Mouse (Mus musculus) skeletal muscle tissue, adult 2 months (tissue): ENCODE measurements around the gene Fbxo9.
"Not testable (repeated sequence)": the region's sequence is repeated elsewhere in the genome, so short reads cannot be mapped to it uniquely, and the experiment has no call there.

Experiments
- DNase-seq: peaks from one replicate; pipeline ENCODE4 v3.0.0-alpha.2; 2012; ENCODE audit warnings: low read depth, low spot score

The Fbxo9 gene

DNA sequence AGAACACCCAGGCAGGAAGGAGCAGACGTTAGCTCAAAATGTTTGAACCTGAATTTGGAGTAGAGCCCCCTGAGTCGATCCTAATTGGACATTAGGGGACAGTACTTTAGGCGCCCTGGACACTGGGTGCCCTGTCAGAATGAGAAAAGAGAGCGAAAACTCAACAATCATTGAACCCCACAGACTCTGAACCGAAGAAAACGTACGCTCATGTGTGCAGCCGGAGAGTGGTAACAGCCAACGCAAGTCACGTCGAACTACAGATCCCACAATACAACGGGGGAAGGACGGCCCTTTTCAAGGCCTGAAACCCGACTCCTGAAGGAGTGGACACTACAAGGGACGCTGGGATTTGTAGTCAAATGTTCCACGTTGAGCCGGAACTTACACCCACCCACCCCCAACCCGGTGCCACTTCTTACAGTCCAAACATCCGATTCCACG lies at the start of gene Fbxo9, which contains the start of gene Ick:
TSS of gene Fbxo9 (minus strand) at position 270 of the 444 bp plus-strand sequence.
TSS of gene Ick (plus strand) at position 397 of the 444 bp plus-strand sequence.
- peak; percentile 95 for DNase-seq

DNA sequence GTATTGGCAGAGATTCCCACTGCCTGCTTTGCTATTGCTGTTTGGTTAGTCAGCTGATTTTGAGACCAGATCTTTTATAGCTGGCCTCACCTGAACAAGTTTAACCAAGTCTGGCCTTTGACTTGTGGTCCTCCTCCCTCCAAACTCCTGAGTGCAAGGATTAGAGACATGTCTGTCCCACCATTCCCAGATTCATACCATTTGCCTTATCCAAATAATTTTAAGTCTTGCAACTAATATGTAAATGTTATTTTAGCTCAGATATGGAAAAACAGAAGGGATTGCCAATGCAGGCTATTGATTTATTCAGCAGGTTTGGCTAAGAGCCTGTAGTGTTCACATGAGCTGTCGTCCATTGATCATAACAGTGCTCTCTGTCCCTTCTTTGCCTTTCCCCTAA lies 48.4 kb upstream of the Fbxo9 start:
- no peak for DNase-seq

DNA sequence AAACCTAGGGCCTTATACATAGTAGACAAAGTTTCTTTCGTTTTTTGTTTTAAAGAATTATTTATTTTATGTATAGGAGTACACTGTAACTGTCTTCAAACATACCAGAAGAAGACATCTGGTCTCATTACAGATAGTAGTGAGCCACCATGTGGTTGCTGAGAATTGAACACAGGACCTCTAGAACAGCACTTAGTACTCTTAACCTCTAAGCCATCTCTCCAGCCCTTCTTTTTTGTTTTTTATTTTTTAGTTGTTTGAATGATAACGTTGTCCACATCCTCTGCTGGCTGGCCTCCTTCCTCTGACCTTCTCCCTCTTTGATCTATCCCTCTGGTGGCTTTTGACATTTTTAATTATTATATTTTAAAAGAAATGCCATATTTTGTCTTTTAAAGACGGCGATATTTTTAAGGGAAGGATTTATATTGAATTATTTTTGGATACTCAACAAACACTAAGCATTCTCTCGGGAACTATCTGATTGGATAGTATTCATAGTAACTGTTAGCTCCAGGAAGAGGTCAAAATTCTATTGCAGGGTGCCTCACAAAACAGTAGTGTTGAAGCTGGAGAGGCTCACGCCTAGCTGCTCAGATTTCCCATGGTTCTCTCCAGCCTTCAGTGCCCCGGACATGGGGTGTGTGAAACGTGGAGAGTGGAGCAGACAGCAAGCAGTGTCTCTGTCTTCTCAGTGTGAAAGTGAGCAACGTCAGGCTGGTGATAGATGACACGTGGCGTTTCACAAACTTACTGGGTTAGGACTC lies 45.5 kb upstream of the Fbxo9 start:
- DNase-seq, result no peak

DNA sequence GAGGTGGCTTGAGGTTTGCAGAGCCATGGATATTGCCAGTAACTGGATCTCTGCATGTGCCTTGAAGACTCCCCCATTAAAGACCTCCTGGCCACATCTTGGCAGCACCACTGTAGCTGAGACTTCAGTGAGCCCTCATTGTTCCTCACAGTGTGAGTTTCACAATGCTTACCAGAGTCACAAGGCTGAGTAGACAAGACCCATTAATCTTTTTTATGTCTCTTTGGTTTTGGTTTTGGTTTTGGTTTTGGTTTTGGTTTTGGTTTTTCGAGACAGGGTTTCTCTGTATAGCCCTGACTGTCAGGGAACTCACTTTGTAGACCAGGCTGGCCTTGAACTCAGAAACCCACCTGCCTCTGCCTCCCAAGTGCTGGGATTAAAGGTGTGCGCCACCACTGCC lies 40.9 kb upstream of the Fbxo9 start:
- DNase-seq, result not testable (repeated sequence)

DNA sequence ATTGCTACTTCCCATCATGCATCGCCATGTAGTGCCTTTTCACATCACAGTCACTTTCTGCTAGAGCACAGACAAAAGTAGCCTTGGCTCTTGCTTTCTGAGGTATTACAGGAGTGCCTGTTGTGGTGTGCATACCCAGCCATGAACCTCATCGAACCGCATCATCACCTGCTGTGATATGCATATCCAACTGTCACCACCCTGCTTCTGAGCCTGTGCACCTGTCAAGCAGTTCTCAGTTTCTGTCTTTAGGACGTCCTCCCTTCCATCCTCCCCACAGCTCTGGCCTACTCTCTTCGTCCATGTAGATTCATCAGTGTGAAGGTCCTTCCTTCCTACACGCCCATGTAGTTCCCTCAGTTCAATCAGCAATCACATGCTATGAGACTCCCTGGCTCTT lies 39.3 kb upstream of the Fbxo9 start:
- no peak for DNase-seq

DNA sequence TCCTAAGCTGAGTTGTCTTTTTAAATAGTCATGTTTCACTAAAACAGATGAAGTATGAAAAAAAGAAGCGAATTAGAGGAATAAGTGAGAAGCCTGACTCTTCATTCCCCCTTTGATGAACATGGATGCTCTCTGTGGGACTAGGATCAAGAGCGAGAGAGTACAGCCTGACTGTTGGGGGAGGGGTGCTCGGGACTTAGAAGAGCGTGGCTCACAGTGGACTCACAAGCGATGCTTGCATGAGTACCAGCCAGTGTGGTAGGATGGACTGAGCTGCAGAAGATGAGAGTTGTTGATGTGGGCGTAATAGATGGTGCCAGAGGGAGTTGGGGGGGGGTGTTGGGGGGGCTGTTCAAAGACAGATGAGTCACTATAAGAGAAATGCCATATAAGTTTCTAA lies 37.8 kb upstream of the Fbxo9 start:
- DNase-seq, result no peak

DNA sequence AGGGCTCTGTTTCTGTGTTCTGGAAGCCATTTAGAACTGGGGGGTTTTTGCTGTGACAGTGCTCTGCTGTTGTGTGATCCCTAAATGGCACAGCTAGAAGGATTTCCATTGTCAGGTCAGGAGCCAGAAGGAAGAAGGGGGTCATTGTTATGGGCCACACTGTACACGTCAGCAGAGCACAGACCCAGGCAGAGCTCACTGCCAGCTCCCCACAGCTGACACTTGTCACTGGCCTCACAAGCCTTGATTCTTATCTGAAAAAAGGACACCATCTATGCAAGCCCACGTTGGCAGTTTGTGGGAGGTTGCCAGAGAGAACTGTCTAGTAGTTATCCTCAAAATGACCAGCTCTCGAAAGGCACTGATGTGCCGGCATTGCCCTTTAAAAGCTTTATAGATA lies 37.2 kb upstream of the Fbxo9 start:
- DNase-seq, result no peak

DNA sequence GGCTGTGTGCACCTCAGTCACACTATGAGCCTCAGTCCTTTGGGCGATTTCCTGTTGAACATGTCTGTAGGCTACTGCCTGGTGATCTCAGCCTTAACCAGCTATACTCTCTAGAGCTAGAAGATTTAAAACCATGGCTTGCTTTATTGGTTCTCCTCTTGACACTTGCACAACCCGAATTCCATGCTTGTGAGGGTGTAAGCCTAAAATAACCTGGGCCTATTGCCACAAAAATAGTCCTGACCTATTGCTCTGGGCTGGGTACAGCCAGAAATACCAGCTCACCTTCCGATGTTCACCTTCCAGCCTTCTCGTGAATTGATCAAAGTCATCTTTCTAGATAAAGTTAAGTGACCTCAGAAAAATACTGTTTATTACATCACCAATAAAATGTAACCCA lies 30.6 kb upstream of the Fbxo9 start:
- peak; percentile 86 for DNase-seq

DNA sequence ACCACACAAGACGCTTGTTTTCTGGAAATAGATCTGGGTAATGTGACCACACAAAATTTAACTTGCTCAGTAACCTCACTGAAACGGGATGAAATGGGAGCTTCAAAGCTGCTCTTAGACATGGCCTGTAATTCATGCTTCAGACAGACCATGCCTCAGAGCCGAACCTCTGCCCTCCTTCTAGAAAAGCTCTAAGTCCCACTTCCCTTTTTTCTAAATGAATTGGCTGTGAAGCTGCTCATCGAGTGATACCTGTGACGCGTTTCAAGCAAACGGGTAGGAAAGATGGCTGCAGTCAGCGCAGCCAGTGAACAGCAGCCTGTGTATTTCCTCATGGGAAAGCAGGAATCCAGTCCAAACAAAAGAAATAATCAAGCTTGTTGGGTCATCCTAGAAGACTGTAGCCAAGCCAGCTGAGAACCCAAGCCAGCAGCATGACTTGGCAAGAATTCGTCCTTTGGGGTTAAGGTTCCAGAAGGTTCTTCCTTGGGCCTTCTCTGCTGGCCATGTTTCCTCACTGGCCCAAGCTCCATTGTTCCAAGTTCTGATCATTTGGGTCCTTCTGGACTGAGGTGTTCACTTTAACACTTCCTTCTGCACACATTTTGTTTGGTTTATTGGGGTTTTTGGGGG lies 29.3 kb upstream of the Fbxo9 start:
- peak; percentile 81 for DNase-seq

DNA sequence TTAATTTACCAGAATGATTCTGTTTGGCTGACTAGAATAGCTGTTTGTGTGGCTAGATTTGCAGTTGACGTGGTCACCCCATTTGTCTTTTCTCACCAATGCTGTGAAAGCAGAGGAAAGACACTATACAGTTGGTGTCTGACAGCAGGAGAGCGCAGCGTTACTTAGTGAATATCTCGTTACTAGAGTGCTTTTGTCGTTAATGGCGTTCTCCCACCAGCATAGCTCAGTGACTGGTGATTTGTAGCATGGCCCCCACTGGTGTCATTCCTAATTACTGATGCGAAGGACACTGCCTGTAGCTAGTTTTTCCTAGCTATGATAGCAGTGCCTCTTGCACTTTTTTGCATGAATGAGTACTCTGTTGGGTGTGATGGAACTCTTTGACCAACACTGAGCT lies 26.8 kb upstream of the Fbxo9 start:
- DNase-seq, result no peak

DNA sequence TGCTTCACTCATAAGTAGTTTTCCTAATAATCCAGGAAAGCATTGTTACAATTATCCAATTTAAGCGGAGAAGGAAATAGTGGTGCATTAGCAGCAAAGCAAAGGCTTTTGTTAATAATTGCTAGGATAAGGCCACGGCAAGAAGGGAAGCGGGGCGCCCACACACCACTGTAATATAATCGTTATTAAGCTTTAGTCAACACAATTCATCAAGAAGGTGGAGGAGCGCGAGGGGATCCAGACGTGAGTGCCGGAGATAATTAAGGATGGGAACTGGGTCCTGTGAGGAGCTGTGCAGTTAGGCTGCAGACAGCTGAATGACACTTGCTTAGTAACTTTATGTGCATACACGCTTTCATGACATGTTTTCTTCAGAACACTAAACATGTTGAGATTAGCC lies 17.8 kb upstream of the Fbxo9 start:
- DNase-seq, result no peak

DNA sequence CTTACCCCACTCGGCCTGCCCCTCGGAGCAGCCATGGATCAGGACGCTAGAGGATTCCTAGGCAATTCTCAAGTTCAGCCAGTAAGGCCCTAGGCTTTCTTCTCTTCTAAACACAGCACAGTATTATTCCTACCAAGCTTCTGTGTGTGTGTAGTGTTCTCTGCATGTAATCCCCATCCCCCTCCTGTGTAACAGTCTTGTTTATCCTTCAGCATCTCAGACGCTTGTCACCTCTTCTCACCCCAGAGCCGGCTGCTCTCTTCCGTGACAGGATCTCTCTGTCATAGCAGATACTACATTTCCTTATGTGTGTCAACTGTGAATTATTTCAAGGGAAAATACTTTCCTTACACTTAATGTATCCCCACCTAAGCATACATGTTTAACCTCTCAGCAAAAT lies 17.1 kb upstream of the Fbxo9 start:
- DNase-seq, result no peak

DNA sequence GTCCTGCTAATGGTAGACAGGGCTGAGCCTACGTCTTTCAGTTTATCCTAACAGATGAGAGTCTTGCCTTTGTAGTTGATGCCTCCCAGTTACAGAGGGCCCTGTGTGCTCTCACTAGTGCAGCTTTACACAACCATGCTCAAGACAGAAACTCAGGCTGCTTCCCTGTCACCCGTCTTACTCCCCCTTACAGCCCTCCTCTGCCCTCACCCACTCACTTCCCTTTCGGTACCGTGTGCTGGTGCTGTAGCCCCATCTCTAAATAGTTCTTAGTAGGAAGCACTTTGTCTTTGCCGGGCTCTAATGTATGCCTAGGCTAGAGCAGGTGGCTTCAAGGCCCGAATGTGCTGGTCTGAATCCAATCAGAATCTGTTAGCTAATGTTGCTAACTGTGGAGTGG lies 15.4 kb upstream of the Fbxo9 start:
- DNase-seq, result no peak

DNA sequence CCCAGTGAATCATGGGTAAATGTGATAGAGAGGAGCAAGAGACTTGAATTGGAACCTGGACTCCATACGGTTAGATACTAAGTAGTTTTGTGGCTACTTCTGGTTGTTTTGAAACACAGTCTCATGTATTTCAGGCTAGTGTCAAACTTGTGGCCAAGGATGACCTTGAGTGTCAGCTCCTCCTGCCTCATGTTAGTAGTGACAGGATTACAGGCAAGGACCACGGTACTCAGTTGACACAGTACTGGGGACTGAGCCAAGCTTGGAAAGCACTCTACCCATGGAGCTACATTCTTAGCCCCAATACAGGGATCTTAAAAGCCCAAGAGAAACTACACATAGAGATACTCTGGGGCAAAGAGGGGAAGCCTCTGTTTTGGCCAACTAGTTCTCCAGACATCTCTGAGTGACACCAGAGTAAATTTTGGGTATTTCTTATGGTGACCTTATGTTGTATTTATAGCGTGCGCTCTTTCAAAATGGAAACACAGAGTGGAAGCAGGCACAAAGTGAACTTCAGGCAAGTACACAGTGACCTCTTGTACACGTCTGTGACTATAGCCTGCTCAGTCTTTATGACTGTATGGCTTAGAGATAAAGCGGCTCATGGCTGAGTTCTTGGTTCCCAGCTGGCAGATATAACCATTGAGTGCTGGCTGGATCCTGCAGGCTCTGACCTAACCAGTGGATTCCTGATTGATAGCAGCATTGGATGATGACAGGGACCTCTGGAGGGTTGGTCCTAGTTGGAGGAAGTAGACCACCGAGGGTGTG lies 14.3 kb upstream of the Fbxo9 start:
- DNase-seq, result no peak

DNA sequence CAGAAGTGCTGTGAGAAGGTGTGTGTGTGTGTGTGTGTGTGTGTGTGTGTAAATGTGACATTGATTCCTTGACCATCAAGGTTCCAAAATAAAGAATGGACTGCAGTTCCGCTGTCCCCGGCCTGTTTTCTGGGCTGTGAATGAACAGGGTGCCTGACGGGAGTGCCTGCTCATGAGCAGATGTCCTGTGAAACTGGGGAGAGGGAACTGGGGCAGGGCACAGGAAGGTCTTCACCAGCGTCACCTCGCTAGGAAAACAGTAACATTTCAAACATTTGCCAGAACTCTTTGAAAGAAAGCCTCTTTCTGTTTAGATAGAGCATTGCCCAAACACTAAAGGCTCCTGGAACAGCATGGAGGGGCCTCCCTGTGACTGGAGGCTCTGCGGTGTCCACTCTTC lies 13.1 kb upstream of the Fbxo9 start:
- DNase-seq, result no peak

DNA sequence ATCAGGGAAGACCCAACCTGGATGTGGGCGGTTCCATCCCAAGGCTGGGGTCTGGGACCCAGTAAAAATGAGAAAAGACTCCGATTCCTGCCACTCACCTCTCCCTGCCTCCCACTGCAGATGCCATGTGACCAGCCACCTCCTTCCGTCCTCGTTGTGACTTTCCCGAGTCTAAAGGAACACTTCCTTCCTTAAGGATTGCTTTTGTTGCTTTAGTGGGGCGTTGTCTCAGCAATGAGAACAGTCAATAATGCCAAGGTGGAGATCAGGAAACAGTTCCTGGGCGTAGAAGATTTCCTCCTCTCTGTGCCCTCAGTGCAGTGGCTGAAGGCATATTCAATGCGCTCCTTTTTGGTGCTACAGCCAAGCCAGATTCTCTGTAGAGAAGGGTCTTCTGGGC lies 12.5 kb upstream of the Fbxo9 start:
- no peak for DNase-seq

DNA sequence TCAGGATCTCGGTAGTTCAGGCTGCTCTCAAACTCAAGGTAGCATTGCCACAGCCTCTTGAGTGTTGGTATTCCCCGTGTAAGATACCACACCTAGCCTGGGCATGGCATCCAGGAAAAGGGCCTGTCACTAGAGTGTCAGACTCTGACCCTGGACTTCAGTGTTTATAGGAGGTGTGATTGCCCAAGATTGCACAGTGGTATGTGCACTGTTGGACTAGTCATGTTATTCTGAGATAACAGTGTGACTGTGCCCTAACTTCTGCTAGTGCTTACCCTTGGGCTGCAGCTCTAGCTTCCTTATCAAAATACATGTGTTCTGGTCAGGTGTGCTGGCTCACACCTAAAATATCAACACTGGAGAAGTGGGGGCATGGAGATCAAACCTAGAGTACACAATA lies 8.8 kb upstream of the Fbxo9 start:
- no peak for DNase-seq

DNA sequence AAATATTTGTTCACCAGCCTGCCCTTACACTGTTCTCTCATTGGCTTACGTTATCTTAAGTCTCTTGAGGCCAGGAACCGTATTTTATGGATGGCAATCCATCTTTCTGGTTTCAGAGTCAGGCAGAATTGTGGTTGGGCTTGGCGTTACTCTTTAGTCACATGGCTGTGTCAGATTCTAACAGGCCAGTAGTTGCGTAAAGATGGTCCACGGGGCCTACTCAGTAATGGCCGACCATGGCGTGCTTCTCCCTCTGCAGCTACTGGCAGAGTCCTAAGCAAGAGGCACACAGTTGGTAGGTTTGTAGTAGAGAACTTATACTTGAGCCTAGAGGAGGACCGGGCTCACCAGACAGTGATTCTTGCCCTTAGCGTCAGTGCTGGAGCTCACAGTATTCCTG lies 6.9 kb upstream of the Fbxo9 start:
- DNase-seq, result peak; percentile 85

DNA sequence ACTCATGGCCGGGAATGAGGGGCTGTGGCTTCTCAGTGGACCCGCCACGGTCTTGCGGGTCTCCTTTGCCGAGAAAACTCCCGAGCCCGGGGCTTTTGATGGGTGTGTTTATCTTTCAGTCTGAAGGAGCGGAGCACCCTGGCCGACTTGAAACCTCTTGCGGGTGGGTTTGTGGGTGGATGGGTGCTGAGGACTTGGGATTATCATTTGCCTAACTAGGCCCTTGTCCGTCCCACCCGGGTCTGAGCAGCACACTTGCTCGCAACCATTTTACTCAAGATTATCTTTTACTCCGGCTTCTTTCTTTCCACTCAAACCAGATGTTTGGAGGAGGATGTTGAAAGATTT lies 4.6 kb upstream of the Fbxo9 start:
- DNase-seq, result no peak

DNA sequence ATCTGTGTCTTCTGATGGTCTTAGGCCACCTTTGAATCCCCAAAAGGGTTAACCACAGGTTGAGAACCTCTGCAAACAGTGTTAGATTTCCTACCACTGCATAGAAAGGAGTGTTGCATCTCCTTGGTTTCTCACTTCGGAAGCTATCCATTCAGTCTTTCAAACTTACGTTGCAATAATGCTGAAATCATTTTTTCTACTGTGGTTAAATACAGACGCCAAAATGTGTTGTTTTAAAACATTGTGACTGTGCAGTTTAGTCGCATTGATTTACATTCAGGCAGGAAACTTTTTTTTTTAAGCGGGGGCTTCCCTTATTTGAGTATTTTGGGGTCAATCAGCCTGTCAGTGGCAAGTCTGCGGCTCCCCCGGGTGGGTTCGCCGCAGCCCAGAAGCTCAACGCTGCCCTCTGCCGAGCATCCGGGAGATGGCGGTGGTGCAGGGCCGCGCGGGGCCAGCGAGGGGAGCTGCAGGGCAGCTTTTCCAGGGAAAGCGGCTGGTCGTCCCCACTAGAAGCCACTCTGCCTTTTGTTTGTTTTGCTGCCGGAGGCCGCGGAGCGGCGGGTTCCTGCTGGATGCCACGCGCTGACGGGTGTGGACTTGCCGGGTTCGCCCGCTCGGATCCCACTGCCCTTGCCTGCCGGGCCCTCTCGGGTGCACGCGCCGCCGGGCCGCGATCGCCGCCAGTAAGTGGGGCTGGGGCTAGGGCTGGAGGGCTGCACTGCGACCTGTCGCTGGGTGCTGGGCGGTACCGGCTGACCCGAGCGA lies 4.1 kb upstream of the Fbxo9 start:
- DNase-seq, result peak; percentile 84

DNA sequence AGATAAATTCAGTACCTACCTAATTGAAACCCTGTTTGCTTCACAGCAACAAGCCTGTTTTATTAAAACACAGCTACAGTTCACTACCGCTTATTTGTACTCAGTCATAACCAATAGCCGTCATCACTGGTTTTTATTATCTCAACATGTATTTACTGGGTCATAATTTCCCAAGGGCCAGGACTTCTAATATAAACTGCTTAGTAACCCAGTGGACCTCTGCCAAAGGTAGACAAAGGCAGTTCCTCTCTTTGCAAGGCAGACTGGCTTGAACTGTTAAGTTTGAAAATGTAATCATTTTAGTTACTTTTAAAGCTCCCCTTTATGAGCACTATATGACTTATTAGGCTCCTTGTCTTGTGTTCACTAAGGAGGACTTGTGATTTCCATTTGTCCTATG lies 2.6 kb upstream of the Fbxo9 start:
- DNase-seq, result no peak

DNA sequence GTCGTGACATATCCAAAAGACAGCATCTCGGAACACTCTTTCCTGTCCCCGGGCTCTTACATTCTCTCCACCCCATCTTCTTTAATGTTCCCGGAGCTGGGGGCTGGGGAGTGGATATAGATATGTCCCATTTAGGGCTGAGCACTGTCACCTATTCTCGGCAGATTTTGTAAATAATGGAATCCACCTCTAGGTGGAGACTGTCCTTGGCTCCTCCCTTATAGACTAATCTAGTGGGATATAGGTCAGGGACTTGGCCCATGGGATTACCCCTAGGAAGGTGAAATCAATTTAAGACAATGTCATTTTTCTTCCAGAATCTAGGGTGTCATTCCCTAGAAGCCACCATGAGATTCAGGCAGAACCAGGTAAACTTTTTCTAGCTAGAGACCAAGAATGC lies 791 bp upstream of the Fbxo9 start:
- no peak for DNase-seq
